Mouse (Mus musculus) embryonic fibroblast, embryonic 13.5 days (primary cell): ENCODE data around the gene Snx19.

Experiments used
- CTCF ChIP-seq: IDR thresholded peaks from 2 replicates; pipeline ENCODE4 v1.5.1; 2011; ENCODE audit warnings: mild to moderate bottlenecking, control low read depth, low read length, moderate library complexity, borderline replicate concordance; ENCODE audit not compliant: insufficient read depth
- POLR2A ChIP-seq: IDR thresholded peaks from 2 replicates; pipeline ENCODE4 v1.6.1; 2011; ENCODE audit warnings: low read depth, mild to moderate bottlenecking, control low read depth, low read length, moderate library complexity

DNA sequence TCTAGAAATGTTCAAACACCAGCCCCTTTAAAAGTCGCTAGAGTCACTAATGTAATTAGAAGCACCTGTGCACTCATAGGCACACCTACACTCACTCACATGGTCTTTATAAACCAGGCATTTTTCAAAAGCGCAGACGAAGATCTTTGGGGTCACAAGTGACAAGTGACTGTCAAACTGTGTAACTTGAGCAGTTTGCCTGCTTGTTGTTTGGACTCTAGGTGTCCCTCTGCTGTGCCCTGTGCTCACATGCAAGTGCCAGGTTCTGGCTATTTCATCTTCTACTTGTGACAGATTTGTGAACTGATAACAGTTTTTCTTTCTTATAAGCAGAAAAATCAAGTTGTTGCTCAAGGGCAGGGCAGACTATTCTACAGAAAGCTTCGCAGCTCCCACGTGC lies 3.5 kb downstream of the Snx19 start:
- no peak for TF ChIP-seq CTCF
- no peak for TF ChIP-seq POLR2A
